ENCODE assay signal across 27 mouse cellular contexts in the genomic region with DNA sequence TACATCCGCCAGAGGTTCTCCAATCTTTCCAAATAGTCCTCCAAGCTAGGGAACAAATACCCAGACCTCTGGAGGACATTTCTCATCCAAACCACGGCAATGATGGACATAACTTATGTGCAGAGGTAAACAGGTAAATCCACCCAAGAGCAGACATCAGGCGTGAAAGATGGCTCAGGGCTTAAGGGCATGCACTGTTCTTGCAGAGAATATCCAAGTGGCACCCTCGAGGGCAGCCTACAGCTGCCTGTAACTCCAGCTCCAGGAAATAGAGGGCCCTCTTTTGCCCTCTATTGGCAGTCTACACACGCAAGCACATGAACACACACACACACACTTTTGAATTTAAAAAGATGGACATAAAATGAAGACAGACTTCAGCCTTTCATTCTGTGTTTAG.
"Had no signal": no experiment of that assay in that cellular context is flagged by ENCODE, and none has a peak within 500 bp of the region (broad histone marks: within the 10 kb centered on the region; RNA-seq: fewer than 3 reads in every experiment).

No protein-coding gene starts in this region.

- H3K4me1 ChIP-seq: embryonic facial prominence, embryonic 15.5 days; forebrain, embryonic 12.5 days; forebrain, embryonic 13.5 days; forebrain, embryonic 15.5 days had no signal

- H3K9me3 ChIP-seq: embryonic facial prominence, embryonic 10.5 days; embryonic facial prominence, embryonic 12.5 days; embryonic facial prominence, embryonic 13.5 days; embryonic facial prominence, embryonic 15.5 days; forebrain, embryonic 10.5 days; forebrain, embryonic 12.5 days; forebrain, embryonic 13.5 days; forebrain, embryonic 15.5 days had no signal

- H3K36me3 ChIP-seq: embryonic facial prominence, embryonic 10.5 days; embryonic facial prominence, embryonic 12.5 days; embryonic facial prominence, embryonic 13.5 days; embryonic facial prominence, embryonic 15.5 days; forebrain, embryonic 10.5 days; forebrain, embryonic 12.5 days; forebrain, embryonic 15.5 days had no signal

- DNase-seq: cerebellum, adult 2 months; cerebellum, adult 8-10 months; cerebellum, adult 9-10 months; cerebellum, adult 9-11 months; cerebellum, postnatal 10 days; cerebellum, postnatal 14 days; cerebellum, postnatal 25 days; cerebellum, postnatal 36 days; embryo, embryonic 11 days; forebrain, postnatal 0 days; gastrocnemius, adult 2 months; gastrocnemius, postnatal 10 days; gastrocnemius, postnatal 14 days; gastrocnemius, postnatal 25 days; gastrocnemius, postnatal 36 days; heart, adult 18-20 months had no signal

- H3K9ac ChIP-seq: embryonic facial prominence, embryonic 12.5 days; embryonic facial prominence, embryonic 13.5 days; embryonic facial prominence, embryonic 15.5 days; forebrain, embryonic 12.5 days; forebrain, embryonic 13.5 days; forebrain, embryonic 15.5 days; forebrain, postnatal 0 days had no signal

- H3K4me3 ChIP-seq: embryonic facial prominence, embryonic 10.5 days; embryonic facial prominence, embryonic 12.5 days; embryonic facial prominence, embryonic 13.5 days; embryonic facial prominence, embryonic 15.5 days; erythroblast, embryonic 14.5 days; forebrain, embryonic 10.5 days; forebrain, embryonic 12.5 days; forebrain, embryonic 13.5 days; forebrain, embryonic 15.5 days; gastrocnemius, adult 2 months had no signal

- ATAC-seq: forebrain, embryonic 13.5 days; forebrain, embryonic 14.5 days; forebrain, embryonic 15.5 days; forebrain, embryonic 16.5 days; forebrain, postnatal 0 days had no signal

- H3K27ac ChIP-seq: embryonic facial prominence, embryonic 10.5 days; embryonic facial prominence, embryonic 12.5 days; embryonic facial prominence, embryonic 13.5 days; embryonic facial prominence, embryonic 15.5 days; forebrain, embryonic 10.5 days; forebrain, embryonic 12.5 days; forebrain, embryonic 13.5 days; forebrain, embryonic 15.5 days; gastrocnemius, adult 2 months had no signal

- H3K4me2 ChIP-seq: embryonic facial prominence, embryonic 12.5 days; embryonic facial prominence, embryonic 13.5 days; embryonic facial prominence, embryonic 15.5 days; forebrain, embryonic 12.5 days; forebrain, embryonic 13.5 days; forebrain, embryonic 15.5 days had no signal

- H3K27me3 ChIP-seq: embryonic facial prominence, embryonic 12.5 days; embryonic facial prominence, embryonic 13.5 days; embryonic facial prominence, embryonic 15.5 days; forebrain, embryonic 12.5 days; forebrain, embryonic 13.5 days; forebrain, embryonic 15.5 days had no signal
